Mouse (Mus musculus) bone marrow macrophage, adult 2 months (primary cell): ENCODE measurements around the gene Zfp605.

ENCODE experiments used
- CTCF ChIP-seq: IDR thresholded peaks from 2 replicates; pipeline ENCODE4 v1.5.1; 2012; ENCODE audit warnings: low read depth, mild to moderate bottlenecking, low read length, moderate library complexity
- POLR2A ChIP-seq: IDR thresholded peaks from 2 replicates; pipeline ENCODE4 v1.6.1; 2012; ENCODE audit warnings: mild to moderate bottlenecking, low read depth, low read length, borderline replicate concordance

GRCm38 (mm10) chr5:110139325-110139724, 29.4 kb downstream of the Zfp605 start:
- TF ChIP-seq CTCF (no peak), POLR2A (no peak)
